8 mouse cellular contexts compared by ENCODE assay signal in genomic region chr7:34849660-34850059, GRCm38 (mm10). TPM values are rescaled to one million over a fixed set of nuclear protein-coding genes. Genes with fewer than 3 reads are reported as not detected.
DNase-seq lines count a peak whose midpoint lies in the region; ATAC-seq and TF ChIP-seq lines count a peak whose summit lies in the region.
"Had no signal": no experiment of that assay in that cellular context is flagged by ENCODE, and none has a peak within 500 bp of the region (broad histone marks: within the 10 kb centered on the region; RNA-seq: fewer than 3 reads in every experiment).

No protein-coding gene starts in this region.

- in situ Hi-C loops in Patski (cut with MboI; ENCODE audit: low pct_unique_long_range_greater_than_20kb): loop anchor here (5.0 kb wide), 1 partner anchor 143 kb away; no protein-coding TSS in a partner anchor

- CTCF ChIA-PET in Patski (lab: Charles Lee): interaction anchor here (0.8 to 1.9 kb wide), 7 partner anchors 44 to 327 kb away, joined by 3 to 7 read pairs (median 3); no protein-coding TSS in a partner anchor

- peak; percentile 76 for TF ChIP-seq CTCF in Patski (IDR thresholded peaks at IDR 0.05)

- no peaks in the 10 kb centered on the region for H3K27me3 ChIP-seq in Patski
- H3K27me3 ChIP-seq in splenic B cell, adult 2 months (ENCODE audit: control insufficient read depth, insufficient read depth, low read length, poor library complexity, severe bottlenecking): no peaks in the 10 kb centered on the region
- H3K27me3 ChIP-seq: limb, embryonic 15.5 days had no signal

- no peaks in the 10 kb centered on the region for H3K36me3 ChIP-seq in splenic B cell, adult 2 months (ENCODE audit: control insufficient read depth, insufficient read depth, low read length, poor library complexity, severe bottlenecking)
- H3K36me3 ChIP-seq: limb, embryonic 15.5 days had no signal

- DNase-seq in kidney, adult 8-10 months: peak; percentile 12 to 35
- DNase-seq in kidney, adult 11 months: no peak
- no peak for DNase-seq in Patski (ENCODE audit: low read depth, low spot score)
- DNase-seq in embryo, embryonic 9.5 days (ENCODE audit: extremely low spot score): peak; percentile 31
- DNase-seq in splenic B cell, adult 2 months (ENCODE audit: low read depth, low spot score): peak; percentile 3
- DNase-seq in layer of hippocampus, adult 8-10 months (ENCODE audit: low spot score in 2 of 2): no peak

- no peak for ATAC-seq in Patski
- ATAC-seq in inflammation-experienced regulatory T-cells, adult 6 months: no peak

- POLR2A ChIA-PET in Patski (lab: Charles Lee): interaction anchor here (0.9 kb wide), 1 partner anchor 14 kb away, joined by 3 read pairs; no protein-coding TSS in a partner anchor

RNA-seq across cellular contexts. Expression of gene Chst8, which starts 37.1 kb away (rescaled TPM):
- 2.2 TPM for polyA plus RNA-seq in Patski (2021)
- total RNA-seq in layer of hippocampus, adult 8-10 months (2022): 10 to 100 TPM; 28.5 to 37.0 (median 32.7) TPM
- not detected for polyA plus RNA-seq in inflammation-experienced regulatory T-cells, adult 6 months (2017; shearing (Covaris generic))

Comparison
In these comparisons a context has a peak if more than half of its experiments do, and no peak if none do; other contexts are left out.
1. DNase-seq: peak in kidney, adult 8-10 months (2 of 2), embryo, embryonic 9.5 days (single experiment) and splenic B cell, adult 2 months (single experiment); none in kidney, adult 11 months (single experiment), Patski (single experiment) and layer of hippocampus, adult 8-10 months (0 of 2).